Mouse (Mus musculus): ENCODE data around the gene Dcun1d2. TPM values are rescaled to one million over a fixed set of nuclear protein-coding genes. Genes with fewer than 3 reads are reported as not detected.

Gene Dcun1d2
- total and polyA plus RNA-seq, 2 experiments from 2014 or later = 24.4 to 32.7 TPM

- Histone ChIP-seq H3K9me3 (ENCODE audit: low read length) (no peaks in the 10 kb centered on the region), H3K27me3 (ENCODE audit: insufficient read depth, low read length) (no peaks in the 10 kb centered on the region), H3K4me1 (ENCODE audit: insufficient read depth, low read length) (no peaks in the 10 kb centered on the region), H3K36me3 (ENCODE audit: insufficient read depth, low read length) (no peaks in the 10 kb centered on the region), H3K4me3 (ENCODE audit: low read depth, low read length) (no peak overlapping the region), H3K4me2 (ENCODE audit: low read depth, low read length, poor library complexity, severe bottlenecking) (no peak overlapping the region), H3K9ac (replicated peaks; ENCODE audit: low read length, poor library complexity, severe bottlenecking) (no peak overlapping the region), H3K27ac (ENCODE audit: low read depth, low read length) (no peak overlapping the region)
- WGBS = 92% methylated on average over 4 of the region's 4 CpGs
- TF ChIP-seq CTCF (IDR thresholded peaks at IDR 0.05) = no peak
- no peak for DNase-seq (ENCODE audit: low spot score)
- ATAC-seq (ENCODE audit: low FRiP score) = no peak
Observed at GRCm38 (mm10) chr8:13230471-13230870, 57.5 kb downstream of the Dcun1d2 start.

DNA sequence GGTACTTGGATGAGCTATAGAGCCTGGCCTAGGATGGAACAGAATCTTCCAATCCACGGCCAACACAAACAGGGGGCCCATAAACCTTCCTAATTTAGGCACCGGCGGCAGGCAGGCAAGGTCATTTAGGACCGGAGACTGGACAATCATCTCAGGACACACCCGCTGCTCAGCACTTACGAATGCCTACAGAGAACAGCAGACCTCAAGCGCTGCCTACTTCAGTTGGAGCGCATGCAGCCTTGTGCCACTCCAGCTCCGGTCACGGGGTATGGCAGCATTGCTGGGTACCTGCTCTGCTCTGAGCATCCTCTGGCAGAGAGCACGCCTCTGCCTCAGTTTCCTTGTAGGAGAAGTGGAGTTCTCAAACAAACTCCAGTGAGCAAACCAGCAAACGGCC lies 58.1 kb downstream of the Dcun1d2 start:
- Histone ChIP-seq H3K4me3 (ENCODE audit: low read depth, low read length) (no peak overlapping the region), H3K4me1 (ENCODE audit: insufficient read depth, low read length) (no peaks in the 10 kb centered on the region), H3K9me3 (ENCODE audit: low read length) (no peaks in the 10 kb centered on the region), H3K4me2 (ENCODE audit: low read depth, low read length, poor library complexity, severe bottlenecking) (no peak overlapping the region), H3K27me3 (ENCODE audit: insufficient read depth, low read length) (no peaks in the 10 kb centered on the region), H3K36me3 (ENCODE audit: insufficient read depth, low read length) (no peaks in the 10 kb centered on the region), H3K27ac (ENCODE audit: low read depth, low read length) (no peak overlapping the region), H3K9ac (replicated peaks; ENCODE audit: low read length, poor library complexity, severe bottlenecking) (no peak overlapping the region)
- DNase-seq (ENCODE audit: low spot score) = no peak
- 91% methylated on average over 12 of the region's 12 CpGs for WGBS
- TF ChIP-seq CTCF (IDR thresholded peaks at IDR 0.05) = no peak
- ATAC-seq (ENCODE audit: low FRiP score) = no peak

DNA sequence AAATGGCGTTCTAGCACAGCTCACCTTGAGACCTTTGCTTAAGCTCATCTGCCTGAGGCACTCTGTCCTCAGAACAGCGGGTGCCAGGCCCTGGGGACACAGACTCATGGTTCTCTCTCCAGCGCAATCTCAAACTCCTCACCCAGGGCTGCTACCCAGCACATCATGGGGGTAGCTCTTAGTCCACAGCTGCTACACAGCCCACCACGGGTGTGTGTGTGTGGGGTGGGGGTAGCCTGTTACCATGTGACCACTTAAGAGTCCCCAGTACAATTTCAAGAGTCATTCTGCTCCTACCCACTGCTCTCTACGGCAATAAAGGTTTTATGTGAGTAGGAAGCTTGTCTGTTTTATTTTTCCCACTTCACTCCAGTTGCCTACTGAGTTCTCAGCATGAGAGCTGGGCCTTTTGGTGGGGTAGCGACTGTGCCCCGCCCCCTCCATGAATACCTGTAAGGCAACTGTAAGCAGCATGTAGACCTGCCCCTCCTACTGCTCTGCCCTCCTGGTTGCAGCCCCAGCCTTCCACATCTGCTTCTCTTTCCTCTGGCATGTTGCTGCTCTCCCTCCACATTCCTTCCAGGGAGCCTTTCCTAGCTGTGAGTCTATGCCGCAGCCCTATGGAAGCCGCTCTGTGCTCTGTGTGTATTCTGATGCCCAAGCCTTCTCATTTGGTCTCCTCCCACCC lies 58.9 kb downstream of the Dcun1d2 start:
- no peak for TF ChIP-seq CTCF (IDR thresholded peaks at IDR 0.05)
- Histone ChIP-seq H3K4me2 (ENCODE audit: low read depth, low read length, poor library complexity, severe bottlenecking) (no peak overlapping the region), H3K27ac (ENCODE audit: low read depth, low read length) (no peak overlapping the region), H3K4me3 (ENCODE audit: low read depth, low read length) (no peak overlapping the region), H3K4me1 (ENCODE audit: insufficient read depth, low read length) (no peaks in the 10 kb centered on the region), H3K9me3 (ENCODE audit: low read length) (no peaks in the 10 kb centered on the region), H3K27me3 (ENCODE audit: insufficient read depth, low read length) (no peaks in the 10 kb centered on the region), H3K9ac (replicated peaks; ENCODE audit: low read length, poor library complexity, severe bottlenecking) (no peak overlapping the region), H3K36me3 (ENCODE audit: insufficient read depth, low read length) (no peaks in the 10 kb centered on the region)
- no peak for DNase-seq (ENCODE audit: low spot score)
- 57% methylated on average over 9 of the region's 9 CpGs for WGBS
- ATAC-seq (ENCODE audit: low FRiP score) = no peak

DNA sequence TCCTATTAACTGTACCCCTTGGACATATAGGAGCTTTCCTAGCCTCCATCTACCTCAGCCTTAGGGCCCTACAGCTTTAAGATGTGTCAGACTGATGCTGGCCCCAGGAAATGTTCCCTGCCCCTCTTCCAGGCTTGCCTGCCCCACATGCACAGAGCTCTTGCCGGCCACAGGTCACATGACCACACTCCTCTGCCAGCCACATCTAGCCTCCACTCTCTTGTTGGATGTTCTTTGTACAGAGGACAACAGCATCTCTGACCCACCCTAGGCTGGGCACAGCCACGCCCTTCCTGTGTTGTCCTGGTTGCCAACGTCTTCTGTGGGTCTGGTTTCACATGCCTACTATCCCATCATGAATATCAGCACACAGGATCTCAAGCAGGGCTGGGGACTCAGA lies 60.7 kb downstream of the Dcun1d2 start:
- ATAC-seq (ENCODE audit: low FRiP score) = no peak
- no peak for TF ChIP-seq CTCF (IDR thresholded peaks at IDR 0.05)
- H3K36me3 ChIP-seq (ENCODE audit: insufficient read depth, low read length) = no peaks in the 10 kb centered on the region
- no peaks in the 10 kb centered on the region for H3K4me1 ChIP-seq (ENCODE audit: insufficient read depth, low read length)
- no peak overlapping the region for H3K9ac ChIP-seq (replicated peaks; ENCODE audit: low read length, poor library complexity, severe bottlenecking)
- 62% methylated on average over 3 of the region's 3 CpGs for WGBS
- no peaks in the 10 kb centered on the region for H3K9me3 ChIP-seq (ENCODE audit: low read length)
- no peak overlapping the region for H3K4me3 ChIP-seq (ENCODE audit: low read depth, low read length)
- no peaks in the 10 kb centered on the region for H3K27me3 ChIP-seq (ENCODE audit: insufficient read depth, low read length)
- no peak for DNase-seq (ENCODE audit: low spot score)
- no peak overlapping the region for H3K4me2 ChIP-seq (ENCODE audit: low read depth, low read length, poor library complexity, severe bottlenecking)
- H3K27ac ChIP-seq (ENCODE audit: low read depth, low read length) = no peak overlapping the region

GRCm38 (mm10) chr8:13226288-13226687 lies 61.6 kb downstream of the Dcun1d2 start:
- Histone ChIP-seq H3K4me3 (ENCODE audit: low read depth, low read length) (no peak overlapping the region), H3K27ac (ENCODE audit: low read depth, low read length) (no peak overlapping the region), H3K27me3 (ENCODE audit: insufficient read depth, low read length) (no peaks in the 10 kb centered on the region), H3K4me1 (ENCODE audit: insufficient read depth, low read length) (no peaks in the 10 kb centered on the region), H3K36me3 (ENCODE audit: insufficient read depth, low read length) (no peaks in the 10 kb centered on the region), H3K9me3 (ENCODE audit: low read length) (no peaks in the 10 kb centered on the region), H3K4me2 (ENCODE audit: low read depth, low read length, poor library complexity, severe bottlenecking) (no peak overlapping the region), H3K9ac (replicated peaks; ENCODE audit: low read length, poor library complexity, severe bottlenecking) (no peak overlapping the region)
- 6% methylated on average over 6 of the region's 6 CpGs for WGBS
- no peak for TF ChIP-seq CTCF (IDR thresholded peaks at IDR 0.05)
- ATAC-seq (ENCODE audit: low FRiP score) = peak; percentile 66; the same call in 1 of the 2 replicates
- peak; percentile 31 for DNase-seq (ENCODE audit: low spot score)

- WGBS = 87% methylated on average over 9 of the region's 9 CpGs
- Histone ChIP-seq H3K27ac (ENCODE audit: low read depth, low read length) (no peak overlapping the region), H3K4me3 (ENCODE audit: low read depth, low read length) (no peak overlapping the region), H3K4me1 (ENCODE audit: insufficient read depth, low read length) (no peaks in the 10 kb centered on the region), H3K36me3 (ENCODE audit: insufficient read depth, low read length) (no peaks in the 10 kb centered on the region), H3K9ac (replicated peaks; ENCODE audit: low read length, poor library complexity, severe bottlenecking) (no peak overlapping the region), H3K9me3 (ENCODE audit: low read length) (no peaks in the 10 kb centered on the region), H3K4me2 (ENCODE audit: low read depth, low read length, poor library complexity, severe bottlenecking) (no peak overlapping the region), H3K27me3 (ENCODE audit: insufficient read depth, low read length) (no peaks in the 10 kb centered on the region)
- no peak for ATAC-seq (ENCODE audit: low FRiP score)
- TF ChIP-seq CTCF (IDR thresholded peaks at IDR 0.05) = no peak
- DNase-seq (ENCODE audit: low spot score) = no peak
Observed at GRCm38 (mm10) chr8:13224426-13224825, 63.5 kb downstream of the Dcun1d2 start.

Data from midbrain, postnatal 0 days (tissue).